Mouse (Mus musculus) adrenal gland, postnatal 0 days (tissue): Measurements from ENCODE around the gene Usp9x. TPM values are rescaled to one million over a fixed set of nuclear protein-coding genes. Genes with fewer than 3 reads are reported as not detected.

ENCODE experiments used
- polyA plus RNA-seq: library from polyadenylated mRNA; unstranded; fragments of >200 nt; fragmentation: Nextera tagmentation; extraction: Ambion mirVana; gene quantifications from 2 replicates; pipeline ENCODE4 v1.2.1, GENCODE M21; 2015

Gene Usp9x
- polyA plus RNA-seq, result 14.2 and 17.3 TPM in 2 replicates

DNA sequence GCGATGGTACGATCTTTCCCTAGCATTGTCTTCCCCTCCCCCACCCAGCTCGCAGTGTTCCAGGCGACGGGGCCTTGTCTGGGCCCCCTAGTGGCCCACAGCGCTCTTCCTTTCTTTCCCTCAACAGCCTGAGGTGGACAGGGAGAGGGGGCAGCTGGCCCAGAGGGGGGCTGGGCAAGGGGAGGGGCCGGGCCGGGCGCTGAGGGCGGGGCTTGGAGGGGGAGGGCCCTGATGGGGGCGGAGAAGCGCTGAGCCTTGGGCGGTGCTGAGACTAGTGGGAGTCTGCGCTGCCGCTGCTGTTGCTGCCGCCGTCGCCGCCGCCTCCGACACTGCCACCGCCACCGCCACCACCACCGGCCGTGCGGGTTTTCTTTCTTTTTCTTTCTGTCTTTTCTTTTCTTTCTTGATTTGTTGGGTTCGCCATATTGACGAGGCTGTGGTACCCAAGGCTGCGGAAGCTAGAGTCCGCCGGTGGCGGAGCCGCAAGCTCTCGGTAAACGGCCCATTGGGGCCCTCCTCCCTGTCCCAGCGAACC is at the start of gene Usp9x:
Usp9x (plus strand) TSS at position 258 of the 535 bp plus-strand sequence.

Other genes starting within 250 kb of the Usp9x start
- 75.3 and 98.4 TPM in 2 replicates for gene Ddx3x, start 209.5 kb downstream of the Usp9x start, polyA plus RNA-seq